Comparison of ENCODE assay signal across 7 mouse cellular contexts in the genomic region with DNA sequence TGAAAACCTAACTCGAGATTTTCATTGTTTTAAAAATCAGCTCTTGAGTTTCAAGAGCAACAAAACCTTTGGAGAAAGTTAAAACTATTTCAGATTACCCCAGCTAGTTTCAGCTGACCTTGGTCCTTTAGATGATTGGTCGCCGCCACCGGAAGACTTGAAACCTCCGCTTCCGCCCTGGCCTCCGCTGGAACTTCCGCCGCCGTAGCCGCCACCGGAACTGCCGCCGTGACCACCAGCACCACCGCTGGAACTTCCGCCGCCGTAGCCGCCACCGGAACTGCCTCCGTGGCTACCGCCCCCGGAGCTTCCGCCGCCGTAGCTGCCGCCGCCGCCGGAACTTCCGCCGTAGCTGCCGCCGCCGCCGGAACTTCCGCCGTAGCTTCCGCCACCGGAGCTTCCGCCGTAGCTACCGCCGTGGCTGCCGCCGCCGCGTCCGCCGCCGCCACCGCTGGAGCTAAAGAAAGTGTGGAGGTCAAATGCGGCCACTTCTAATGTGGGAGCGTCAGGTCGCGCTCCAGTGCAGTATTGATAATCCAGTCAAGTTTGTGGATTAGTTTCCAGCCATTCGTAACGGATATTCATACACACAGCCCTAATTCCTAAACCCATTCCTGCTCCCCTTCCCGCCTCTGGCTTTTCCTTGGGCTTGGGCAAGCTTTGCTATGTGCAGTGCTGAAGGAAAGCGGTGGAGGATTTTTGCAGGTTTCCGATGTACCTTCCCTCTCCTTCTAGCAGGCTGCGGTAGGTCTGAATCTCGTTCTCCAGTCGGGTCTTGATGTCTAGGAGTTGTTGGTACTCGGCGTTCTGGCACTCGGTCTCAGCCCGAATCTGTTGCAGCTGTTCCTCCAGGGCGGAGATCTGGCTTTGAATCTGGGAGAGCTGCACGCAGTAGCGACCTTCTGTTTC. TPM values are rescaled to one million over a fixed set of nuclear protein-coding genes. Genes with fewer than 3 reads are reported as not detected.
DNase-seq lines count a peak whose midpoint lies in the region; ATAC-seq and TF ChIP-seq lines count a peak whose summit lies in the region.

No protein-coding gene starts in this region.

- peak; percentile 72; the same call in 1 of the 2 replicates for ATAC-seq in embryonic facial prominence, embryonic 11.5 days (replicated peaks; ENCODE audit: insufficient number of reproducible peaks, low FRiP score, low TSS enrichment, low read depth)
- peak; percentile 66 for ATAC-seq in limb, embryonic 12.5 days (ENCODE audit: insufficient number of reproducible peaks, insufficient read depth, low FRiP score, low TSS enrichment, low read depth)
- ATAC-seq in midbrain, embryonic 14.5 days (ENCODE audit: low FRiP score, low TSS enrichment): peak; percentile 76; the same call in 1 of the 2 replicates

- no peaks in the 10 kb centered on the region for H3K4me1 ChIP-seq in embryonic facial prominence, embryonic 11.5 days (ENCODE audit: control insufficient read depth, insufficient read depth, low read length)
- no peaks in the 10 kb centered on the region for H3K4me1 ChIP-seq in heart, adult 2 months (ENCODE audit: control insufficient read depth, insufficient read depth, low read length)
- peaks cover 5% of the 10 kb centered on the region for H3K4me1 ChIP-seq in limb, embryonic 12.5 days (replicated peaks)
- no peaks in the 10 kb centered on the region for H3K4me1 ChIP-seq in midbrain, embryonic 14.5 days (ENCODE audit: control insufficient read depth, insufficient read depth, low read length)

- no peaks in the 10 kb centered on the region for H3K9me3 ChIP-seq in embryonic facial prominence, embryonic 11.5 days (replicated peaks; ENCODE audit: control insufficient read depth, low read length)
- no peaks in the 10 kb centered on the region for H3K9me3 ChIP-seq in limb, embryonic 12.5 days
- no peaks in the 10 kb centered on the region for H3K9me3 ChIP-seq in midbrain, embryonic 14.5 days (ENCODE audit: control insufficient read depth, low read length)

- 2% methylated on average over 71 of the region's 71 CpGs for WGBS in embryonic facial prominence, embryonic 11.5 days
- under 1% methylated on average over 71 of the region's 71 CpGs for WGBS in heart, adult 2 months
- WGBS in limb, embryonic 12.5 days: 2% methylated on average over 71 of the region's 71 CpGs
- WGBS in midbrain, embryonic 14.5 days: 2% methylated on average over 71 of the region's 71 CpGs

- no peaks in the 10 kb centered on the region for H3K36me3 ChIP-seq in embryonic facial prominence, embryonic 11.5 days (replicated peaks; ENCODE audit: control insufficient read depth, insufficient read depth, low read depth, low read length)
- H3K36me3 ChIP-seq in heart, adult 2 months (ENCODE audit: control insufficient read depth, insufficient read depth, low read length): no peaks in the 10 kb centered on the region
- no peaks in the 10 kb centered on the region for H3K36me3 ChIP-seq in limb, embryonic 12.5 days
- no peaks in the 10 kb centered on the region for H3K36me3 ChIP-seq in midbrain, embryonic 14.5 days (ENCODE audit: control insufficient read depth, insufficient read depth, low read length)

- peak overlapping the region; percentile 97 for H3K27ac ChIP-seq in embryonic facial prominence, embryonic 11.5 days (replicated peaks; ENCODE audit: low read depth, low read length)
- H3K27ac ChIP-seq in heart, adult 2 months: peak overlapping the region; percentile 83
- peak overlapping the region; percentile 99 for H3K27ac ChIP-seq in limb, embryonic 12.5 days
- peak overlapping the region; percentile 95 for H3K27ac ChIP-seq in midbrain, embryonic 14.5 days (replicated peaks; ENCODE audit: low read depth, low read length)

- peak overlapping the region; percentile 57 for H3K4me3 ChIP-seq in embryonic facial prominence, embryonic 11.5 days (ENCODE audit: low read depth, low read length)
- H3K4me3 ChIP-seq in heart, adult 2 months: peak overlapping the region; percentile 57
- peak overlapping the region; percentile 59 for H3K4me3 ChIP-seq in limb, embryonic 12.5 days (replicated peaks)
- peak overlapping the region; percentile 55 for H3K4me3 ChIP-seq in midbrain, embryonic 14.5 days (replicated peaks; ENCODE audit: low read depth, low read length)

- H3K9ac ChIP-seq in embryonic facial prominence, embryonic 11.5 days (replicated peaks; ENCODE audit: low read length): peak overlapping the region; percentile 76
- peak overlapping the region; percentile 65 for H3K9ac ChIP-seq in heart, adult 2 months (ENCODE audit: low read depth, low read length)
- H3K9ac ChIP-seq in limb, embryonic 12.5 days (replicated peaks): peak overlapping the region; percentile 74
- peak overlapping the region; percentile 66 for H3K9ac ChIP-seq in midbrain, embryonic 14.5 days (replicated peaks; ENCODE audit: low read length)

- DNase-seq in adrenal gland, postnatal 25 days: peak; percentile 91
- DNase-seq in embryonic facial prominence, embryonic 11.5 days (ENCODE audit: low spot score): peak; percentile 88
- DNase-seq in heart, adult 2 months: peak; percentile 92 to 95
- DNase-seq in kidney, adult 8-10 months: peak; percentile 93 to 94
- DNase-seq in midbrain, embryonic 14.5 days: peak; percentile 91
- peak; percentile 53 for DNase-seq in spleen, adult 12 weeks (ENCODE audit: low spot score)

- TF ChIP-seq EP300 in heart, adult 2 months (IDR thresholded peaks at IDR 0.05; ENCODE audit: insufficient read depth, low read depth, low read length): 0 out of 2 replicates have a peak, but pooled peaks have one; percentile 21

- peak; percentile 69 for TF ChIP-seq POLR2A in heart, adult 2 months (IDR thresholded peaks at IDR 0.05; ENCODE audit: insufficient read depth, low read depth, low read length)

- intact Hi-C loops in heart, adult 2 months (cut with DNase I): no loop called here

- no peak for TF ChIP-seq CTCF in heart, adult 2 months (IDR thresholded peaks at IDR 0.05)

- no peaks in the 10 kb centered on the region for H3K27me3 ChIP-seq in embryonic facial prominence, embryonic 11.5 days (ENCODE audit: control insufficient read depth, insufficient read depth, low read length)
- H3K27me3 ChIP-seq in heart, adult 2 months (ENCODE audit: control insufficient read depth, insufficient read depth, low read length): no peaks in the 10 kb centered on the region
- peaks cover 13% of the 10 kb centered on the region; the same call in 1 of the 2 replicates for H3K27me3 ChIP-seq in limb, embryonic 12.5 days
- H3K27me3 ChIP-seq in midbrain, embryonic 14.5 days (ENCODE audit: control insufficient read depth, insufficient read depth, low read length): peaks cover 8% of the 10 kb centered on the region

- H3K79me2 ChIP-seq in heart, adult 2 months (replicated peaks; ENCODE audit: control insufficient read depth, insufficient read depth, low read length): no peaks in the 10 kb centered on the region; the same call in 1 of the 2 replicates

- peak overlapping the region; percentile 63 for H3K4me2 ChIP-seq in embryonic facial prominence, embryonic 11.5 days (ENCODE audit: low read depth, low read length)
- H3K4me2 ChIP-seq in limb, embryonic 12.5 days: peak overlapping the region; percentile 70
- H3K4me2 ChIP-seq in midbrain, embryonic 14.5 days (ENCODE audit: low read length): peak overlapping the region; percentile 75

RNA-seq across cellular contexts. Expression of a gene that starts 3.1 kb away (rescaled TPM):
- total RNA-seq in adrenal gland, postnatal 25 days (2021): 4.3 and 7.7 TPM in 2 replicates
- 26.7 and 30.1 TPM in 2 replicates for polyA plus RNA-seq in embryonic facial prominence, embryonic 11.5 days (2014; fragmentation: Nextera tagmentation; extraction: Ambion mirVana)
- total RNA-seq in heart, adult 2 months (2021): 1 to 10 TPM; 4.4 to 5.1 TPM
- 0.76 and 1.6 TPM in 2 replicates for polyA plus RNA-seq in heart, adult 2 months (2012; rRNA removed)
- 34.3 and 35.3 TPM in 2 replicates for polyA plus RNA-seq in limb, embryonic 12.5 days (2016; fragmentation: Nextera tagmentation; extraction: Ambion mirVana)
- 33.8 and 37.9 TPM in 2 replicates for polyA plus RNA-seq in midbrain, embryonic 14.5 days (2014; fragmentation: Nextera tagmentation; extraction: Ambion mirVana)

RNA-seq across cellular contexts. Expression of a gene that starts 11.4 kb away (rescaled TPM):
- total RNA-seq in adrenal gland, postnatal 25 days (2021): not detected in 2 replicates
- polyA plus RNA-seq in embryonic facial prominence, embryonic 11.5 days (2014; fragmentation: Nextera tagmentation; extraction: Ambion mirVana): 0.34 TPM in 1 of 2 replicates, not detected in the other
- not detected for total RNA-seq in heart, adult 2 months (2021)
- polyA plus RNA-seq in heart, adult 2 months (2012; rRNA removed): not detected in 2 replicates
- 0.13 TPM in 1 of 2 replicates, not detected in the other for polyA plus RNA-seq in limb, embryonic 12.5 days (2016; fragmentation: Nextera tagmentation; extraction: Ambion mirVana)
- polyA plus RNA-seq in midbrain, embryonic 14.5 days (2014; fragmentation: Nextera tagmentation; extraction: Ambion mirVana): 0.17 and 0.26 TPM in 2 replicates

RNA-seq across cellular contexts. Expression of a gene that starts 35.2 kb away (rescaled TPM):
- not detected in 2 replicates for total RNA-seq in adrenal gland, postnatal 25 days (2021)
- polyA plus RNA-seq in embryonic facial prominence, embryonic 11.5 days (2014; fragmentation: Nextera tagmentation; extraction: Ambion mirVana): 0.13 TPM in 1 of 2 replicates, not detected in the other
- not detected for total RNA-seq in heart, adult 2 months (2021)
- not detected in 2 replicates for polyA plus RNA-seq in heart, adult 2 months (2012; rRNA removed)
- not detected in 2 replicates for polyA plus RNA-seq in limb, embryonic 12.5 days (2016; fragmentation: Nextera tagmentation; extraction: Ambion mirVana)
- polyA plus RNA-seq in midbrain, embryonic 14.5 days (2014; fragmentation: Nextera tagmentation; extraction: Ambion mirVana): not detected in 2 replicates

RNA-seq across cellular contexts. Expression of a gene that starts 36.0 kb away (rescaled TPM):
- not detected in 2 replicates for total RNA-seq in adrenal gland, postnatal 25 days (2021)
- polyA plus RNA-seq in embryonic facial prominence, embryonic 11.5 days (2014; fragmentation: Nextera tagmentation; extraction: Ambion mirVana): not detected in 2 replicates
- not detected for total RNA-seq in heart, adult 2 months (2021)
- polyA plus RNA-seq in heart, adult 2 months (2012; rRNA removed): not detected in 2 replicates
- polyA plus RNA-seq in limb, embryonic 12.5 days (2016; fragmentation: Nextera tagmentation; extraction: Ambion mirVana): not detected in 2 replicates
- not detected in 2 replicates for polyA plus RNA-seq in midbrain, embryonic 14.5 days (2014; fragmentation: Nextera tagmentation; extraction: Ambion mirVana)

RNA-seq across cellular contexts. Expression of a gene that starts 48.3 kb away (rescaled TPM):
- total RNA-seq in adrenal gland, postnatal 25 days (2021): not detected in 2 replicates
- polyA plus RNA-seq in embryonic facial prominence, embryonic 11.5 days (2014; fragmentation: Nextera tagmentation; extraction: Ambion mirVana): 0.08 and 0.14 TPM in 2 replicates
- not detected for total RNA-seq in heart, adult 2 months (2021)
- not detected in 2 replicates for polyA plus RNA-seq in heart, adult 2 months (2012; rRNA removed)
- not detected in 2 replicates for polyA plus RNA-seq in limb, embryonic 12.5 days (2016; fragmentation: Nextera tagmentation; extraction: Ambion mirVana)
- 0.28 and 0.51 TPM in 2 replicates for polyA plus RNA-seq in midbrain, embryonic 14.5 days (2014; fragmentation: Nextera tagmentation; extraction: Ambion mirVana)

Comparison
In these comparisons a context has a peak if more than half of its experiments do, and no peak if none do; other contexts are left out.
1. Peak in every context shown above with its lines: DNase-seq, ATAC-seq, H3K4me3 ChIP-seq and H3K27ac ChIP-seq.
2. RNA of a gene that starts 3.1 kb away (polyA plus RNA-seq): 34.3 to 35.3 TPM in limb, embryonic 12.5 days, 33.8 to 37.9 TPM in midbrain, embryonic 14.5 days and 26.7 to 30.1 TPM in embryonic facial prominence, embryonic 11.5 days; 0.76 to 1.6 TPM in heart, adult 2 months; every median in the first group is over 10 times any median in the second.